Mouse (Mus musculus): ENCODE data around the gene Mylk4. TPM values are rescaled to one million over a fixed set of nuclear protein-coding genes. Genes with fewer than 3 reads are reported as not detected.

Mylk4 gene
- 35.8 TPM in 1 of 2 replicates, not detected in the other for polyA plus RNA-seq (2012; rRNA removed; ENCODE audit: low replicate concordance)

GRCm38 (mm10) chr13:32783816-32784215 lies at the start of gene Mylk4:
TSS of gene Mylk4 (minus strand) at chr13:32783954.

GRCm38 (mm10) chr13:32802259-32803081 lies 18.7 kb upstream of the Mylk4 start, which contains the start of gene D930007J09Rik:
TSS of gene D930007J09Rik (minus strand) at chr13:32802849.

GRCm38 (mm10) chr13:32801693-32802221 lies 18.0 kb upstream of the Mylk4 start, which contains the start of gene Wrnip1:
TSS of gene Wrnip1 (plus strand) at chr13:32802038.

Other genes starting within 250 kb of the Mylk4 start
- 21.0 and 35.4 TPM in 2 replicates for gene Wrnip1, start 18.1 kb upstream of the Mylk4 start, polyA plus RNA-seq (2012; rRNA removed; ENCODE audit: low replicate concordance)
- gene D930007J09Rik, start 18.9 kb upstream of the Mylk4 start, polyA plus RNA-seq (2012; rRNA removed; ENCODE audit: low replicate concordance), result not detected in 2 replicates
- gene Serpinb1a, start 67.2 kb upstream of the Mylk4 start, polyA plus RNA-seq (2012; rRNA removed; ENCODE audit: low replicate concordance), result 7.1 and 17.4 TPM in 2 replicates
- gene Serpinb1c, start 114.3 kb upstream of the Mylk4 start, polyA plus RNA-seq (2012; rRNA removed; ENCODE audit: low replicate concordance), result 0.16 TPM in 1 of 2 replicates, not detected in the other
- gene Serpinb6b, start 181.3 kb upstream of the Mylk4 start, polyA plus RNA-seq (2012; rRNA removed; ENCODE audit: low replicate concordance), result 6.0 and 9.3 TPM in 2 replicates
- 6.4 and 15.8 TPM in 2 replicates for gene Serpinb9, start 219.3 kb upstream of the Mylk4 start, polyA plus RNA-seq (2012; rRNA removed; ENCODE audit: low replicate concordance)
- gene Serpinb9b, start 243.5 kb upstream of the Mylk4 start, polyA plus RNA-seq (2012; rRNA removed; ENCODE audit: low replicate concordance), result 0.29 and 0.37 TPM in 2 replicates

Measured in mammary gland, adult 2 months (tissue).